Mouse (Mus musculus): ENCODE results near the gene Epb41l4b.

The Epb41l4b gene

DNA sequence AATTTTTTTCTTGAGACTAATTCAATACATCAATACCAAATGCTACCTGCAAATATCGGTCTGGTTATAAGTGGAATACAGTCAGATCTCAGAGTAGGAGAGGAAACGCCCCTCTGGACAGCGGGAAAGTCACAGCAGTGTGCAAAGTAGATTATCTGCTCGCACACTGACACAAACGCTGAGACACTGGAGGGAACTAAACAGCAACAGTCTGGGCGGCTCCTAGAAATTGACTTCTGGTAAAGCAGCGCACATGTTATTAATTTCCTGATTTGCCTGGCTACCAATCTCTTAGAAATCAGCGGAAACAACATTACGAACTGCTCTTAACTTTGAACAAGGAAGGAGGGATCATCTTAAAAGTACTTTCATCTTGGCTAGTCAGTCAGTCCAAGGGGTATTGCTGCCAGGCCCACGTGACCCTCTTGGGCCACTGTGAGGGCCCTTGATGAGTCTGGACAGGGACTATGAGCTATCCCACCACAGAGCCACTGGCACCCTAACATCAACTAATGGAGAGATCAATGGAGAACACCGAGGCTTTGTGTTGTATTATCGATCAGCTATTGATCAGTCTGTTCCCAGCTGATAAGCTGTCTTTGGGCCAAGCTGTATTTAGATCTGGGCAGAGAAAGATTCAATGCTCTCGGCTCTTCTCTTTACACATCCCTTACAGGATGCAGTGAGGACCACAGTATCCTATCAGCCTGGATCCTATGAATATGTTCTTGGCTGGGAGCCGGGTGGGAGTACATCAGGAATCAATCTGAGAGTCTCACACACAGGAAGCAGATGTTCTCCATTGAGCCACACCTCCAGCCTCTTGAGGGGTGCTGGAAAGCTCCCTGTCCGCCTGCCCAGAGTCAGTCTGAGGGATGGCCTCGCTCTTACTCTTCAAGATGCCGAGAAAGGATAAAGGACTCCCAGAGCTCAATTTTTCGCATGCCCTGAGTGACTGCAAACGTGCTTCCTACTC is 28.3 kb downstream of the Epb41l4b start:
- no peak for DNase-seq (ENCODE audit: low read depth, low spot score)

- no peak for DNase-seq (ENCODE audit: low read depth, low spot score)
These were observed 29.6 kb downstream of the Epb41l4b start for GRCm38 (mm10) chr4:57113472-57114216.

DNA sequence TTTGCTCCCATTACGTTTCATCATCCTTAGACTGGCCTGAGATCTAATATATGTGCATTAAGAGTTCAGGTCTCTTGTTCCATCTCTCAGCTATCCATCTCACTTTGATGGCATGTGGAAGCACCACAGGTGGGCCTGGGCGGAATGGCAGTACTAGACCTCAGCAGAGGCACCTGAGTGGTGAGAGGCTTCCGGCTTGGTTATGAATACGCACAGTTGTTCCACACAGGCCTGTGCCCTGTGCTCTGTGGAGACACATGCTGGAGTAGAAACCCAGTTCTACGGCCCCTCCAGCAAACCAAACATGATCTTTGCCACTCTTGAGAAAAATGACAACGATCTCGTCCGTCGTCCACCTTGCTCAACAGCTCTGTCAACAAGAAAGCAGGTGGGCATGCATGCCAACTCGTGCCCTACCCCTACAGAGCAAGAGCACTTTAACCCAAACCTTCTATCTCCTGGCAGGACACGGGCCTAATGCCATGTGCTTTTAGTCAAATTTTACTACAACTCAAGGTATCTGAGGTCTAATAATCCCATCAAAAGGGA is 31.2 kb downstream of the Epb41l4b start:
- no peak for DNase-seq (ENCODE audit: low read depth, low spot score)

DNA sequence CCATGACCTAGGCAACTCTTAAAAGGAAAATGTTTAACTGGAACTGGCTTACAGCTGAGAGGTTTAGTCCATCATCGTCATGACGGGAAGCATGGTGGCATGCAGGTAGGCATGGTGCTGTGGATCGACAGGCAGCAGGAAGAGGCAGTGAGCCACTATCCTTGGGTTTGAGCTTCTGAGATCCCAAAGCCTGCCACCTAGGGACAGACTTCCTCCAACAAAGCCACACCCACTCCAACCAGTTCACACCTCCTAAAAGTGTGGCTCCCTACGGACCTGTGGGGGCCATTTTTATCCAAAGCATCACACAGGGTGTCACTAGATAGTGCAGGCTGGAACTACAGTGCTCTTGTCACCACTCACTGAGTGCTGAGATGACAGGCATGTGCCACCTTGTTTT is 31.8 kb downstream of the Epb41l4b start:
- DNase-seq (ENCODE audit: low read depth, low spot score): no peak

DNA sequence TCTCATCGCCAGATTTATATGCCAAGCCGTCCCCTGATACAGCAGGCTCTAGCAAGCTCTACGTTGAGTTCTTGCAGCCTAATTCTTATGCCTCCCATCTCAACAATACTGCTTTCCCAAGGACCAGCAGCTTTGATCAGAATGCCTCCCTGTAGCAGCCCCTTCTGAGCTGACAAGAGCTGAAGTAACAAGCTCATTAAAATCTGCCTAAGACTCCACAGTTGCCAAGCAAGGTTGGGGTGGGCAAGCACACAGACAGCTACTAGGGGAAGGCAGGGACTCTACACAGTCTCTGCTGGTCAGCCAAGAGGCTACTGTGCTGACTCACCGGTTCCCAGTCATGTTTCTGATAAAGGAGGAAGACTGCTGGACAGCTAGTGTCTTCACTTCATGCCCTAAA is 33.7 kb downstream of the Epb41l4b start:
- DNase-seq (ENCODE audit: low read depth, low spot score): no peak

GRCm38 (mm10) chr4:57105339-57105738 is 37.9 kb downstream of the Epb41l4b start:
- no peak for DNase-seq (ENCODE audit: low read depth, low spot score)

DNA sequence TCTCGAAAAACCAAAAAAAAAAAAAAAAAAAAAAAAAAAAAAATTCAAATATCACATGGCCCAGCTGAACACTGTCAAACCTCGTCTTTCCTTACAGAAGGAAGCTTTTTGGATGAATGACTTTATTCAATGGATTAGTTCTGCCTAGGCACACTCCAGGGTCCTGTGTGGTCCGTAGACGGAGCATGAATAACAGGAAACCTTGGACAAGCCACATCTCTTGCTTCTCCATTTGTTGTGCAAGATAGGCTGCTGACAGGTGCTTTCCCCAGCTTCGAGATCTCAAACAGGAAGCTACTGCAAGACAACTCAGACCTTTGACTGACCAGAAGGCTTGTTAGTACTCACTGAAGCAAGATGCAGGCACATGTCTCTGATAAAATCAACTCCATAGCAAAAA is 39.4 kb downstream of the Epb41l4b start:
- DNase-seq (ENCODE audit: low read depth, low spot score): no peak

DNA sequence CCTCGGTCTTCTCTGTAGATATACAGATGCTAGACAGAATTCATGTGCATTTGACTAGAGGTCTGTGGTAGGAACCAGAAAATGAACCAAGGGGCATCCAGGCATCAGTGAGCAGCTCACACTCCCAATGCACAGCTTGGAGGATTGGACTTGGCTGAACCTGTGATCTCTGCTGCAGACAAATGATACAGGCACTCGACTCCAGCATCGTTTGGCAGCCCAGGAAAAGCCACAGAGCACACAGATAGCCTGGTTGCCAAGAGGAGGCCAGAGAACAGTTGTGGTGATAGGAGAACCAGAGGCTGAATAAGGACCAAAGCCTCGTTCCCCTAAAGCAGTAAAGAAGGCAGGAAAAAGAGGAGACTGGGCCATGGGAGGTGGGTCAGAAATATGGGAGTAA is 42.1 kb downstream of the Epb41l4b start:
- no peak for DNase-seq (ENCODE audit: low read depth, low spot score)

DNA sequence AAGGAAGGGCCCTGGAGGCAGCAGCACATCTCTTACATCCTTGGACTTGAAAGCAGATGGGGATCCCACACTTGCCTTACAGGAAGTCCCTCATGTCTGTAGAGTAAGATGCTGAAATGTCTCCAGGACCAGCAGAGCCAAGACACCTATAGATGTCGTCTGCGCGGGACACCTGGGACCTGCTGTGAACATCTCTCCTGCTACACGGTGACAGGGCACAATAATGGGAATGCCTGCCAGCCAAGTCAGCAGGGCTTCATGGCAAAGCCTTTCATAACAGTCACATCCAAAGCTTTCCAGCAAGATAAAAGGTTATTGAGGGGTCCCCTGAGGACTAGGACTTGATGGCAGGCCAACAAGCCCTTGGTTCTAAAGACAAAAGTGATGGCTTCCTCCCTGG is 45.8 kb downstream of the Epb41l4b start:
- no peak for DNase-seq (ENCODE audit: low read depth, low spot score)

DNA sequence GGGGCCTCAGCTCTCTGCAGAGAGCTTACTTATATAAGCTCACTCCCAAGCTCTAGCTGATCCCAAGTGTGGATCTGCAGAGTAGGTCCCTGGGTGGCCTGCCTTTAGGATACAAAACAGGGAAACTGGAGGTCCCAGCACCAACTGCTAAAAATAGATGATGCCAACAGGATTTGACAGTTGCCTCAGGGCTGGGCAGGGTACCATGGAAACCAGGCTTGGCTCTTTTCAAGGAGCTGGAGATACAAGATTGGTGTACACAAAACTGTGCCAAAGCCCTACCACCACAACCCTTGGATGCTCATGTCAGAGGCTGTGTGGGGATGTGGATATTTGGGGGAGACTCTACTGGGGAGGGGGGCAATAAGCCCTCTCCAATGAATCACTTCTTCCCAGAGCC is 47.7 kb downstream of the Epb41l4b start:
- no peak for DNase-seq (ENCODE audit: low read depth, low spot score)

DNA sequence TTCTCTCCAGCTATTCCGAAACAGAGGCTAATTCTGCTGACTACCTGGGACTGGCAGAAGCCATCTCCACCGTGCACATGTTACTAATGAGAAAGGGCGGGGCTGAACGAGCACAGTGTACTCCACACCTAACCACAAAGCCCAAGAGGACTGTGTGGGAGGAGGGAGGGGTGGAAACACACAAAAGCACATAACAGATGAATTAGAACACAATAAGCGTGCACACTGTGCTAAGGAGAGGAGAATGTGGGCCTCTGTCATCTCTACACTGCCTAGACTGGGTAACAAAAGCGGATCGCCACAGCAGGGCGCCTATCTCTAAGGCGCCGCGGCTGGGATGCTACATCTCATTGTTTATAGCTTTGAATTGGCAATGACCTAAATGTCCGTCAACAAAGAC is 51.9 kb downstream of the Epb41l4b start:
- no peak for DNase-seq (ENCODE audit: low read depth, low spot score)

DNA sequence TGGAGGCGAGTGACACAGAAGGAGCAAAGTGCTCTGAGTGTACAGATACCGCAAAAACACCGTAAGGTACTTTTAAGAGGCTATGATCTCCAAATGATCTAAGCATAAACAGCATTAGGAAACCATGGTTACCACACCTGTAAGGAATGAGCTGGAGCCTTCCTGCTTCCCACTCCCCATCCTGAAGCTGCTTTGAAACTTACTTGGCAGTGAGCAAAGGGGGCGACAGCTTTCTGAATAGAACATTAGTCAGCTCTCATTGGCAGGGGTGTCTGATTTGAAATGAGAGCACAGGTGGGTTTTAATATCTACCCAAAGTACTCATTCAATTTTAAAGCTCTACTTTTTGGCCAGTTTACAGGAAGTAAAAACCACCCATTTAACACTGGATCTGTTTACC is 54.9 kb downstream of the Epb41l4b start:
- DNase-seq (ENCODE audit: low read depth, low spot score): no peak

DNA sequence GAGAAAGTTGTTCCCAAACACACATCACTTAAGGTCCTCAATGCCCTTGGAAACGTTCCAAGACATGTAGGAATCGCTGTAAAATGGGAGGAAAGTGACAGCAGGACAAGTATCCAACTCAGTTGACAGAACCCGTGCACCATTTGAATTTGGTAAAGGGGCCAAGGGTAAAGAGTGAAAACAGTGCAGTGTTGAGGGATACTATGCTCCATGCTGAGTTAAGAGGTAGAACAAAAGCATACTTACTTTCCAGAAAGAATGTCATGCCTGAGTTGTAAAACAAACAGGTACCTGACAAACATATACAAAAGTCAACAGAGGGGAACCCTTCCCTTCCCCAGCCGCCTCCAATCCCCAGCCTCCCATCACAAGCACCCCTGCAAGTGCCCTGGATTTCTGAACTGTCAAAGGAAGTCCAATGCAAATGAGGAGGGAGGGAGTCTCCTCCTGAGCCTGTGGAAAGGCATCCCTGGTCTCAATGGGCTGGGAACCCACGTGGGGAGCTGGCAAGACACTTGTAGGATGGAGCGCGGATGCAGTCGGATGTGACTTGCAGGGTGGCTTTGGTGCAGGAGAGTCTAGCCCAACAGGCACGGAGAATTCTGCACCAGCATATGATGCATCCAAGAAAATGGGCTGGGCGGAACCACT is 57.4 kb downstream of the Epb41l4b start:
- no peak for DNase-seq (ENCODE audit: low read depth, low spot score)

- no peak for DNase-seq (ENCODE audit: low read depth, low spot score)
These were observed 59.6 kb downstream of the Epb41l4b start for GRCm38 (mm10) chr4:57083653-57084052.

GRCm38 (mm10) chr4:57082775-57083428 is 60.3 kb downstream of the Epb41l4b start:
- DNase-seq (ENCODE audit: low read depth, low spot score): no peak

DNA sequence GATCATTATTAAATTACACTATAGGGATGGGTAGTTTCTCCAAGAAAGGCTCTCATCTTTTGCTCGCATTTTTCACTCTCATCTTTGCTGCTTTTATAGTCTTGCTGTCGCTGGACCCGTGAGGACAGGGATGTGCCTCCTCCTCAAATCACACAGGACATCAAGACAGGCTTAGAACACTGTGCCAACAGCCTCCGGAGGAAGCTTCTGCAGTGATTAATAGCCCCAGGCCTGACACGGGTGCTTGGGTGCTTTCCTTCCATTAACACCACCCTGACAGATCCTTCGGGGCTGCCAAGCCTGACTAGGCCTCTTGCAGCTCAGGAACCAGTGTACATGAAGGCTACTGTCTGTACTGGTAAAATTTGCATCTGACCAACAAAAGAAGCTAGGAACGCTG is 61.8 kb downstream of the Epb41l4b start:
- no peak for DNase-seq (ENCODE audit: low read depth, low spot score)

- no peak for DNase-seq (ENCODE audit: low read depth, low spot score)
These were observed 69.4 kb downstream of the Epb41l4b start for GRCm38 (mm10) chr4:57073843-57074242.

GRCm38 (mm10) chr4:57073174-57073573 is 70.1 kb downstream of the Epb41l4b start:
- no peak for DNase-seq (ENCODE audit: low read depth, low spot score)

DNA sequence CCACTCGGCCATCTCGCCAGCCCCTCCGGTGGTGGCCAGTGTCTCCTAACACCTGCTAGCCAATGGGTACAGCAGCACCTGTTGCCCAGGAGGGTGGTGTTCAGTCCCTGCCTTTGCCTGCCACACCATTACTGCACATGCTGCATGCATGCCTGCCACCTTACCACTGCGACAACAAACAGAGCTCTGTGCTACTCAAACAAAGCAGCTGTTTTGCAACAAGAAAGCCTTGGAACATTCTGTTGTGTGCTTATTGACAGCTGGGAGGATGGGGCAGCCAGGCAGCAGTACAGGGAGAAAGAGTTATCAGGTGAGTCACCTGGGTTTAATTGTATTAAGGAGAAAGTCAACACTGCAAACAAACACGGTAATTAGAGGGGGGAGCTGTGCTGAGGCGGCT is 72.6 kb downstream of the Epb41l4b start:
- DNase-seq (ENCODE audit: low read depth, low spot score): no peak

DNA sequence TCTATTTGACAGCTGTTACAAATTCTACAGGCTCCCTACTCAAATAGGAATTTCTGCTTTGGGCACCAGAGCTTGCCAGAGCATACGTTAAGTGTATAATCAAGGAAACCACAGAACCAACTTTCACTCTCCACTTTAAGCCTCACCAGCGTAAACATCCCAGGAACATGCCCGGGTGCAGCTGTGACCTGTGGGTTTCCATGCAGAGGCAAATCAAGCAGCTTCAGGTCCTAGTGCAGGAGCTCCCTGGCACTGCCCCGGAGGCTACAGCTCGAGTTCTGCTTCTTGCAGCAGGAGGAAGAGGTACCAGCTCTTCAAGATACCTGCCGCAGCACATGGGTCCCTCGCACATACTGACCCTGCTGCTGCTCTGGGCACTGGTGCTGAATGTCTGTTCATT is 74.8 kb downstream of the Epb41l4b start:
- DNase-seq (ENCODE audit: low read depth, low spot score): no peak

DNA sequence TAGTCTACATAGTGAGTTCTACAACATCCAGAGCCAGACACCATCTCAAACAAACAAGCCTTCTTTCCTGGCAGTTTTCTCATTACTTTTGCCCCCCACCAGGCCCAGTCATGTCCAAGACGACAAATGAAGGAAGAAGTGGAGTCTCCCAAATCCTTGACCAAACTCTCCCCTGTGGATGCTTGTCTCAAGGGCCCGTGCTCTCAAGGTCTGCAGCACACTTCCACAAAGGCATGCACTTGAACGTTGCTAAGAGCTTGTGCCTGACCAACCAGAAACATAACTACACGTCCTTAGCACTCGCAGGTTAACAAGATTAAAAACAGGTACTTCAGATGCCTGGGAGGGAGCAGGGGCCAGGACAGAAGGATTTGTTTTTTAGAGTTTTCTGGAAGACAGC is 75.4 kb downstream of the Epb41l4b start:
- DNase-seq (ENCODE audit: low read depth, low spot score): no peak

DNA sequence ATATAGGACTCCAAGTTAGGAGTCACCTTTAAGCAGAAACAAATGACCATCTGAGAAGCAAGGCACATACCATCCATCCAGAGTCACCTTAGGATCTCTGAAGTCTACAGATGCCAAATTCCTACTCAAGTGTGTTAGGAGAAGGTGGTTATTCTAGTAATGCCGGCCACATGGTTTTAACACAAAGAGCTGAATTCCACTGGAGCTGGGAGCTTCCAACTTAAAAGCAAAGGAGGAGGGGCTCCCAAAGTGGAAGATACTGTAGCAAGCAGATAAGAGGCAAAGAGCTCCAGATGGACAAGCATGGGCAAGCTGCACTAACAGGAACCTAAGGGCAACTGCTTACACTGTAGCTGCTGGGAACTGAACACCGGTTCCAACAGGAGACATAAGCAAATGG is 76.3 kb downstream of the Epb41l4b start:
- DNase-seq (ENCODE audit: low read depth, low spot score): no peak

All from embryo, embryonic 11.5 days (tissue).